ENCODE assay signal across 8 mouse cellular contexts in genomic region chr8:79398994-79399650, GRCm38 (mm10). TPM values are rescaled to one million over a fixed set of nuclear protein-coding genes. Genes with fewer than 3 reads are reported as not detected.
DNase-seq lines count a peak whose midpoint lies in the region; ATAC-seq and TF ChIP-seq lines count a peak whose summit lies in the region.

TSS of gene Smad1 (minus strand) at chr8:79399518.

- H3K27ac ChIP-seq in forebrain, embryonic 15.5 days (replicated peaks) = peak within 1 kb of the TSS; percentile 99
- H3K27ac ChIP-seq in liver, postnatal 0 days (ENCODE audit: low read depth) = peak within 1 kb of the TSS; percentile 96
- H3K27ac ChIP-seq in neural tube, embryonic 13.5 days (replicated peaks) = peak within 1 kb of the TSS; percentile 99

- no peaks in the 10 kb centered on the region for H3K27me3 ChIP-seq in forebrain, embryonic 15.5 days
- 0 out of 2 replicates have a peak, but pooled peaks cover 8% of the 10 kb centered on the region for H3K27me3 ChIP-seq in liver, postnatal 0 days (ENCODE audit: insufficient read depth, low read length)
- H3K27me3 ChIP-seq in neural tube, embryonic 13.5 days = no peaks in the 10 kb centered on the region

- DNase-seq in CD4-positive helper T cell, adult 2 months (ENCODE audit: low read depth, low spot score) = peak; percentile 85
- peak; percentile 64 for DNase-seq in c-Kit-positive CD71-negative TER-119-negative erythroid progenitor cells, embryonic 14.5 days (ENCODE audit: low read depth)
- peak; percentile 95 to 97 for DNase-seq in heart, postnatal 14 days
- DNase-seq in layer of hippocampus, adult 11-12 months (ENCODE audit: low spot score) = peak; percentile 95
- DNase-seq in liver, postnatal 0 days = peak; percentile 91
- DNase-seq in telencephalon, adult 2 months (ENCODE audit: low read depth, low spot score) = peak; percentile 83

- WGBS in forebrain, embryonic 15.5 days = under 1% methylated on average over 74 of the region's 80 CpGs
- under 1% methylated on average over 49 of the region's 80 CpGs for WGBS in liver, postnatal 0 days (ENCODE audit: insufficient replicate concordance)
- WGBS in neural tube, embryonic 13.5 days = under 1% methylated on average over 80 of the region's 80 CpGs

- peak within 1 kb of the TSS; percentile 57 for H3K4me2 ChIP-seq in forebrain, embryonic 15.5 days (replicated peaks)
- peak within 1 kb of the TSS; percentile 75 for H3K4me2 ChIP-seq in liver, postnatal 0 days (ENCODE audit: low read depth, low read length)
- peak within 1 kb of the TSS; percentile 80 for H3K4me2 ChIP-seq in neural tube, embryonic 13.5 days

- peak; percentile 95 for ATAC-seq in forebrain, embryonic 15.5 days (replicated peaks)
- peak; percentile 96 for ATAC-seq in liver, postnatal 0 days
- peak; percentile 93 for ATAC-seq in neural tube, embryonic 13.5 days (ENCODE audit: low read depth)

- no peaks in the 10 kb centered on the region for H3K36me3 ChIP-seq in forebrain, embryonic 15.5 days
- no peaks in the 10 kb centered on the region for H3K36me3 ChIP-seq in liver, postnatal 0 days (replicated peaks; ENCODE audit: insufficient read depth, low read length)
- H3K36me3 ChIP-seq in neural tube, embryonic 13.5 days = no peaks in the 10 kb centered on the region

- intact Hi-C loops in heart, postnatal 14 days (cut with DNase I) = loop anchor here (2.0 to 10.0 kb wide), 6 partner anchors 37 to 374 kb away; partner anchors contain the start of genes Mmaa and Zfp827

- no peak for TF ChIP-seq EP300 in liver, postnatal 0 days (IDR thresholded peaks at IDR 0.05; ENCODE audit: low read depth)

- peaks cover 34% of the 10 kb centered on the region for H3K4me1 ChIP-seq in forebrain, embryonic 15.5 days
- H3K4me1 ChIP-seq in liver, postnatal 0 days (ENCODE audit: insufficient read depth) = peaks cover 5% of the 10 kb centered on the region; the same call in 1 of the 2 replicates
- H3K4me1 ChIP-seq in neural tube, embryonic 13.5 days (replicated peaks) = peaks cover 41% of the 10 kb centered on the region

- no peaks in the 10 kb centered on the region for H3K9me3 ChIP-seq in forebrain, embryonic 15.5 days
- H3K9me3 ChIP-seq in liver, postnatal 0 days (ENCODE audit: low read length) = no peaks in the 10 kb centered on the region
- no peaks in the 10 kb centered on the region for H3K9me3 ChIP-seq in neural tube, embryonic 13.5 days

- H3K4me3 ChIP-seq in forebrain, embryonic 15.5 days = peak within 1 kb of the TSS; percentile 88
- peak within 1 kb of the TSS; percentile 84 for H3K4me3 ChIP-seq in liver, postnatal 0 days (ENCODE audit: low read depth, low read length)
- peak within 1 kb of the TSS; percentile 84 for H3K4me3 ChIP-seq in neural tube, embryonic 13.5 days

- no peak for TF ChIP-seq CTCF in liver, postnatal 0 days (IDR thresholded peaks at IDR 0.05; ENCODE audit: low read depth)

- H3K9ac ChIP-seq in forebrain, embryonic 15.5 days (replicated peaks) = peak within 1 kb of the TSS; percentile 99
- H3K9ac ChIP-seq in liver, postnatal 0 days (replicated peaks) = peak within 1 kb of the TSS; percentile 86
- H3K9ac ChIP-seq in neural tube, embryonic 13.5 days = peak within 1 kb of the TSS; percentile 99

RNA-seq across cellular contexts. Expression of gene Smad1, which starts in this region (rescaled TPM):
- polyA plus RNA-seq in forebrain, embryonic 15.5 days (2015; fragmentation: Nextera tagmentation; extraction: Ambion mirVana) = 63.6 and 66.6 TPM in 2 replicates
- 10 to 100 TPM; 24.3 to 24.6 TPM for total RNA-seq in heart, postnatal 14 days (2021)
- polyA plus RNA-seq in liver, postnatal 0 days (2015; fragmentation: Nextera tagmentation; extraction: Ambion mirVana) = 8.0 and 9.6 TPM in 2 replicates
- polyA plus RNA-seq in neural tube, embryonic 13.5 days (2015; fragmentation: Nextera tagmentation; extraction: Ambion mirVana) = 68.7 and 72.1 TPM in 2 replicates

Comparison
In these comparisons a context has a peak if more than half of its experiments do, and no peak if none do; other contexts are left out.
1. Peak in every context shown above with its lines: DNase-seq, ATAC-seq, H3K4me3 ChIP-seq and H3K27ac ChIP-seq.